Mouse (Mus musculus) B cell, adult 2 months (primary cell): ENCODE data around the gene Gm12800.
"Not testable (repeated sequence)": the region's sequence is repeated elsewhere in the genome, so short reads cannot be mapped to it uniquely, and the experiment has no call there.

ENCODE experiments used
- DNase-seq, 2 experiments: peaks; one replicate each; pipeline ENCODE4 v3.0.0; 2022

Gene Gm12800

DNA sequence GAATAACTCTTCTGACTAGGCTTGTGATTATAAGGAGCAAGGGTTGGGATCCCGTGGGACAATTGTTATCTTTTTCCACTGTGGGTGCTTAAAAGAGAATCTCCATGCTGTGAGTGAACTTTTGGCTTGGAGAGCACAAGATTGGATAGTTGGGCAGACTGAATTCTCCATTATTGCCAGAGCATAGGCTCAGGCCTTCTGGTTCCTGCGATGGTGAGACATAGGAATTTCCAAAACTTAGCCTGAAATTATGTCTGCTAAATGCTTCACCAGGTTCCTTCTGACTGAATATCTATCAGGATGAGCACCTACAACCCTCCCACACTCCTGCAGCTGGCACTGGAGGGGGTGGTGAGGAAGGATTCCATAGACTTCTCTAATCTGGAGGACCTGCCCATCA, at the start of gene Gm12800:
TSS of gene Gm12800 (plus strand) at position 301 of the 400 bp plus-strand sequence.
- not testable (repeated sequence) for DNase-seq

DNA sequence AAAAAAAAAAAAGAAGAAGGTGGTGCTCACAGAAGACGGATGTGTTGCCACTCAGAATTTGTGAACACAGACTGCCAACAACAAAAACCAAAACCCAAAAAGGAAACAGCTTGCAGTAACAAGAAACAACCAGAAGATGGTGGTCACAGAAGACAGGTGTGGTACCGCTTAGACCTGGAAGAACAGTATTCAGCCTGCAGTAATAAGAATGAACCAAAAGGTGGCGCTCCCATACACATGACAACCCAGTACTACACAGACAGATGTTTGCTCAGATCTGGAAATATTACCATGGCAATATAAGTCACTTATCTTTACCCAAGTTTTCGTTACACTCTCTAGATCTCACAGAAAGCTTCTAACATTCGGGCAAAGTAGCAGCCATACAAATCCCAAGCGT, 48.0 kb upstream of the Gm12800 start:
- no peak for DNase-seq

DNA sequence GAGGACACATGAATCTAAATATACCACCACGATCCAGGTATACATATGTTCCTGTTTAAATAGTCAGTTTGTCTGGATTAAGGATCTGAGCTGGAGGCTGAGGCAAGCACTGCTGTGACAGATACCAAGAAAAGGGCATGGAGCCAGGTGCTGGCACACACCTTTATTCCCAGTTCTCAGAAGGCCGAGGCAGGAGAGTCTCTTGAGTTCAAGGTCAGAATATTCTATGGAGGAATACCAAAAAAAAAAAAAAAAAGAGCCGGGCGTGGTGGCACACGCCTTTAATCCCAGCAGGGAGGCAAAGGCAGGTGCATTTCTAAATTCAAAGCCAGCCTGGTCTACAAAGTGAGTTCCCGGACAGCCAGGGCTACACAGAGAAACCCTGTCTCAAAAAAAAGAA, 46.6 kb upstream of the Gm12800 start:
- DNase-seq, result no peak

DNA sequence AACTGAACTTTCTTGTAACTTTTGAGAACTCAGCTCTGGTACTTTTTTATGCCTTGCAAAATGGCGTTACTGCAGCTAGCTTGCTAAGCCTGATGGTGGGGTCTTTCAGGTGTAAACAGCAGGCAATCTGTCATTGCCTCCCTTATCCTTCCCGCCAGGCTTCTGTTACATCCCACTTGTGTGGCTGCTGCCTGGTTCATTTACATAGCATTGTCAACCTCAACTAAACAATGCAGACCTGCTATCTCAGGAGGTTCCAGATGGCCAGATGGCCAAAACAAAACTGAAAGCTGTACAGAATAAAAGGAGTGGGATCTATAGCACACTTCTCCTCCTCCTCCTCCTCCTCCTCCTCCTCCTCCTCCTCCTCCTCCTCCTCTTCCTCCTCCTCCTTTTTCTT, 36.9 kb upstream of the Gm12800 start:
- DNase-seq, result not testable (repeated sequence)

DNA sequence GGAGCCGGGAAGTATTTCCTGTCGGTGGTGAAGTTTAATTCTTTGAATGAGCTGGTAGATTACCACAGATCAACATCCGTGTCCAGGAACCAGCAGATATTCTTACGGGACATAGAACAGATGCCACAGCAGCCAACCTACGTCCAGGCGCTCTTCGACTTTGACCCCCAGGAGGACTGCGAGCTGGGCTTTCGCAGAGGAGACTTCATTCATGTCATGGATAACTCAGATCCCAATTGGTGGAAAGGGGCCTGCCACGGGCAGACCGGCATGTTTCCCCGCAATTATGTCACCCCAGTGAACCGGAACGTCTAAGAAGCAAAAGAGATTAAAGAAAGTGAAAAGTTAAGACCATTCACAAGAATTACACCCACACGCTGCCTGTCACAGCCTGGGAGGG, 33.2 kb upstream of the Gm12800 start:
- not testable (repeated sequence) for DNase-seq

DNA sequence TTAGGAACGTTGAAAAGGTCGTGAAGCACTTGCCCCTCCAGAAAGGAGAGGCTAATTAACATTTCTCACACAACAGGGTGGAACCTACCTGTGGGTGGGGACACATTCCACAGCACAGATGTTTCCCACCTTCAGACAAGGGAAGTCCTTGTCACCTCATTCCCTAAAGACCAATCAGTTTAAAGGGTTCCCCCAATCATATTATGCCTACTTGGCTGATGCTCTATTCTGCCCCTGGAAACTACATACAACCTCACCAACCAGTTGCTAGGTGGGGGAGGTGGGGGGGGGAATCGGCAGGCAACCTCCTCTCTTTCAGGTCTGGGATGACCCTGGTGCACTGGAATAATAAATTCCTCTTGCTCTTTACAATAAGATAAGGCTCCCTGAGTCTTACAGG, 25.3 kb upstream of the Gm12800 start:
- no peak for DNase-seq

DNA sequence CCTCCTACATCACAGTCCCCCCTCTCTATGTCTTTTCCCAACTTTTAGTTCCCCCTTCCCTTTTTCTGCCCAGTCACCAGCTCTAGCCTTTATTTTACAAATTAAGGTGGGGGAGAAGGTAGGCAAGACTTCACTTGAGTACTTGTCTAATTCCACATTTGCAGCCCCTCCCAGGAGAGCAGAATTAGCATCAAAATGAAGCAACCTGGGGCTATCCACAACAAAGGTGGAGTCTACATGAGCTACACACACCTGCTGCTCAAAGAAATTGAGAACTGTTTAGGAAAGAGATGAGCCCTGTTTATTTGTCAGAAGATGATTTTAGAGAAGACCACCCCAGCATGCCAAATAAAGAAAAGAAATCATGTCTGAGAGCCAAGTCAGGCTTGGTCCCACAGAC, 19.5 kb upstream of the Gm12800 start:
- no peak for DNase-seq

DNA sequence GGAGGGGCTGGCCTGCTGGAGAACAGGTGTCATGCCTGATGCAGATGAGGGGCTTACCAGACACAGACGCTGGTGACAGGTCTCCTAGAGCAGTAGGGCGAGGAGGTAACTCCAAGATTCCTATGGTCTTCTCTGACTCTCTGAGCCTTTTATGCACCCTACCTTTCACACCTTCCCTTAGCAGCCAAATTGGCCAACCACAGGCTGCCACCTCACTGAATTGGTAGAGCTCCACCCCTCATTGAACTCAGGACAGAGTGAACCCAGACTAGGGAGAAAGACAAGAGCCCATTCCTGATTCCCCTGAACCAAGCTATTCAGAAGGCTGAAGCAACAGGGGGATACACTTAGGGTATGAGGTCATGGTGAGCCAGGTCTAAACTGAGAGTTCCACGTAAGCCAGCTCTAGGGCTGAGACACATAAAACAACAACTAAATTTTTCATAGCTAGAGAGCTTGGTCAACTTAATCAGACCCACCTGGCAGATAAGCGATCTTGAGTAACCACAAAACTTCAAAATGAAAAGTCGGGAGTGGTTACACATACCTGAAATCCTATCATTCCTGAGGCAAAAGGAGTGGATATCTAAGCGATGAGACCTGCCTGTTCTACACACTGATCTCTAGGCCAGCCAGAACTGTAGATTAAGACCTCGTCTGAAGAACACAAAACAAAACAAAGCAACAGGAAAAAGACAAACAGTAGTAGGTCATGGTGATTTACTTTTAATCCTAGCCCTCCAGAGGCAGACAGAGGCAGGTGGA, 15.1 kb upstream of the Gm12800 start, which contains the start of gene C130073F10Rik:
TSS of gene C130073F10Rik (minus strand) at position 134 of the 765 bp plus-strand sequence.
- no peak for DNase-seq

DNA sequence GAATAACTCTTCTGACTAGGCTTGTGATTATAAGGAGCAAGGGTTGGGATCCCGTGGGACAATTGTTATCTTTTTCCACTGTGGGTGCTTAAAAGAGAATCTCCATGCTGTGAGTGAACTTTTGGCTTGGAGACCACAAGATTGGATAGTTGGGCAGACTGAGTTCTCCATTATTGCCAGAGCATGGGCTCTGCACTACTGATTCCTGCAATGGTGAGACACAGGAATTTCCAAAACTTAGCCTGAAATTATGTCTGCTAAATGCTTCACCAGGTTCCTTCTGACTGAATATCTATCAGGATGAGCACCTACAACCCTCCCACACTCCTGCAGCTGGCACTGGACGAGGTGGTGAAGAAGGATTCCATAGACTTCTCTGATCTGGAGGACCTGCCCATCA, 31.2 kb downstream of the Gm12800 start, which contains the start of gene Gm12794:
TSS of gene Gm12794 (plus strand) at position 301 of the 400 bp plus-strand sequence.
- not testable (repeated sequence) for DNase-seq
